Mouse (Mus musculus) C2C12 (cell line): ENCODE measurements around the gene Agps.

Source experiments
- CTCF ChIP-seq: IDR thresholded peaks from one replicate; pipeline ENCODE4 v1.5.1; 2011; ENCODE audit not compliant: control insufficient read depth, insufficient read depth, insufficient read length
- MAX ChIP-seq: IDR thresholded peaks from one replicate; pipeline ENCODE4 v1.6.1; 2011; ENCODE audit warnings: mild to moderate bottlenecking, control low read depth
- USF1 ChIP-seq: IDR thresholded peaks from one replicate; pipeline ENCODE4 v1.6.1; 2011; ENCODE audit warnings: low read depth, mild to moderate bottlenecking, control low read depth, moderate library complexity

GRCm38 (mm10) chr2:75847708-75848107 is 15.7 kb downstream of the Agps start:
- TF ChIP-seq USF1 = no peak
- no peak for TF ChIP-seq CTCF
- TF ChIP-seq MAX = no peak
